Mouse (Mus musculus) left cerebral cortex, adult 18-20 months (tissue): ENCODE data around the gene Lin7c. TPM values are rescaled to one million over a fixed set of nuclear protein-coding genes. Genes with fewer than 3 reads are reported as not detected.

ENCODE experiments used
- DNase-seq, 2 experiments: peaks; one replicate each; pipeline ENCODE4 v3.0.0; 2021 to 2022; ENCODE audit warnings: low spot score in 2 of 2, mixed read lengths in 1 of 2
- total RNA-seq, 2 experiments: library from RNA; stranded (reverse); gene quantifications; 2 replicates each; pipeline ENCODE4 v1.2.3; 2021

Lin7c gene
- total RNA-seq, 2 experiments from 2014 or later = 75.0 to 78.3 TPM

DNA sequence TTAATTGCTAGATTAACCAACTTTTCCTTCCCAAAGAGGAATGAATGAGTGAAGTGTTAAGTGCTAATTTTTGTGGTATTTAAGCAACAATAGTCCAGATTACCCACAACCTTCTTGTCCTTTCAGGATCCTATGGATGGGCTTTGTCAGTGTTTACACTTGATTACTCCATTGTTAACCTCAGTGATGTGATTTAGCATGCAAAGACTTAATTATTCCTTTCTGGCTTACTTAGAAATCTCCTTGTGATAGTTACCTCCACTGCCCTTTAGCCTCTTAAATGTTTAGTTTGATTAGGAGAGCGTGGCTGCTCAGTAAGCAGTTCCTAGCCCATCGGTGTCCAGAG lies 45.7 kb downstream of the Lin7c start:
- no peak for DNase-seq

DNA sequence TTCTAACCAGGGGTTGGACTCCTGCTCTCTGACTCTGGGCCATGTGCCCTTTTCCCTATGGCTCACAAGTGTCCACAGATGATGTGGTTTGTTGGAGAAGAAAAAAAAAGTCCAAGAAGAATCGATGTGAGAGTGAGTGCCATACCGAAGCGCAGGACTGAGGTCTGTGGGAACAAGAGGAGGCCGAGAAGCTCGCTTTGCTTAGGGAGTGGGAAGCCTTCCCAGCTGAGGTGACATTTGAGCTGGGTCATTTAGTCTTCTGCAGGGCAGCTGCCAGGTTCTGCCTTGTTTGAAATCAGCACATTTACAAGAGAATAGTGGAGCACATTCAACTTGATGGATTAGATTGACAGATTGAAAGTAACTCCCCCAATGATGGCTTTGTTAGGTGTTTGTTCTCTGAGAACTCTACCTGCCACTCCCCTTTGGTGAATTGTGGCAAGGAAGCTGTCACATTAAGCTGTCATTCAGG lies 51.4 kb downstream of the Lin7c start:
- DNase-seq = no peak

DNA sequence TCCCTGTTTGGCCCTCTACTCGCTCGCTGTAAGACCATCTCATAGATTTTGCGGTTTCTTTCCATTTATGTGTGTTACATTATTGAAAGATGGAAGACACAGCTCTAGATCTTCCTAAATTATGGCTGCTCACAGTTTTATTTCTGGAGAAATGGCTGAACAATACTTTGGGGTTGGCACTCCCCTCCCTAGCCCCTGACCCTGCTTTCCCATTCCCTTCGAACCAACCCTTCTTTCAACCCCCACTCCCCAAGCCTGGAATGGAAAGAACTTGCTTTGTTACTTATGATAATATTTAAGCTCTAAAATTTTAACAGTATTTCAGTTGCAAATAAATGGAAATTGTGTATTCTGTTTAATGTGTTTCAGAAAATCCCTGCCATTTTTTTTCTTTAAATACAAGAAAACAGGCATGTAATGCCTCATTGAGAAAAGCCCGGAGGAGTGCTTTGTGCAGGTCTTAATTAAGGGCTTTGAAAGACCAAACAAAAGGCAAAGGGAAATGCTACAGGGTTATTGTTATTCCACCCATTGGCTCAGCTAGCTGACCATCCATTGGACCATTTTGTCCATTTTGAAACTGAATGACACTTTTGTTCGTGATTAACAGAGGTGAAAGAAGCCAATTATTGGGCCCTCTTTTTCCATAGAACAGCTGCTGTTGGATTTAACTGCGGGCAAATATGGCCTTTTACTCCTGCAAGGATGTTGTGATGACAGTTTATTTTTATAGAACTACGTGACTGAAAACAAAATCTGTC lies 52.3 kb downstream of the Lin7c start:
- no peak for DNase-seq

DNA sequence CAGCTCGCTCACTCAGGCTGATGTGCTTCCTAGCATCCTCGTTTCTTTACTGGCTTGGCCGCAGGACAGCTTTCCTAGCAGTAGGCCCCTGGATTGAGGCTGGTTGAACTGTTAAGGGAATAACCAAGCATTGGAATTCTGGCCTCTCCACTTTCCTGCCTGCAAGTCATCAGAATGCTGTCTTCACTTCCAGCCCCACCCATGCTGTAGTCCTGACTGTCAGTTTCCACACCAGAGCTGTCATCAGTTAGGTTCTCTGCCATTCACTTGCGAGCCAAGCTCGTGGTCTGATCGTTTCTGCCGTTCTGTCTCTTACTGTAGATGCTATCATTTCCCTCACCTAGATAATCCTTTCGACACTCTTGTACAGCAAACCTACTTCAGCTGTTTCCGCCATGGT lies 54.3 kb downstream of the Lin7c start:
- no peak for DNase-seq

DNA sequence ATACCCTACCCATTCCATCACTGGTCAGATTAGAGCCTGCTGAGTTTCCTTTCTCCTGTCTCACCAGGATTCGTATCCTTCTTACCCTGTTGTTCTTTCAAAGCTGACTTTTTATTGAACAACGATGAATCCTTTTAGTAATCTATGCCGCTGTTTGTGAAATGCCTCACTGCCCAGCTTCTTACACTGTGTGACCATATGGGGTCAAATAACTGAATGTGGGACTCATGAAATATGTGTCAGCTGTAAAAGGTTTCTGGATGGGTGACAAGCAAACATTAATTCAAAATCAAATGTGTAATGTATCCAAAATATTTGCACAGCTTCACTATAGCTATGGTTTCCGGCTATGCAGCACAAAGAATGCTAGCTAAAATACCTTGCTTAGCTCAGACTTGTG lies 54.9 kb downstream of the Lin7c start:
- DNase-seq = no peak

DNA sequence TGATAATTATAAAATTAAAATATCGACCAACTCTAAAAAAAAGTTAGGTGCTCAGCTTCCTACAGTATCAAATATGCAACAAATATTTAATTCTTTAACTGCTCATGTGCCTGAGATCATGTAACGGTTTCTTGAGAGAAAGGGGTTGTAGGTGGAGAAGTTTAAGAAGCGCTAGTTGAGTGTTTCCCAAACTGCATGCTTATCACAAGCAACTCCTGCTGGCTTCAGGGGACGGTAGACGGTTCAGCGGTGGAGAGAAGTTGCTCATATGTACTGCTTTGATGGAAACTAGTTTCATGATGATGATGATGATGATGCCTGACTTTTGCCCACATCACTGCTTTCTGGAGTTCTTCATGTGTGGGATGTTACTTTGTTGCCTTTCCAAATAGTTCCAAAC lies 55.8 kb downstream of the Lin7c start:
- no peak for DNase-seq

DNA sequence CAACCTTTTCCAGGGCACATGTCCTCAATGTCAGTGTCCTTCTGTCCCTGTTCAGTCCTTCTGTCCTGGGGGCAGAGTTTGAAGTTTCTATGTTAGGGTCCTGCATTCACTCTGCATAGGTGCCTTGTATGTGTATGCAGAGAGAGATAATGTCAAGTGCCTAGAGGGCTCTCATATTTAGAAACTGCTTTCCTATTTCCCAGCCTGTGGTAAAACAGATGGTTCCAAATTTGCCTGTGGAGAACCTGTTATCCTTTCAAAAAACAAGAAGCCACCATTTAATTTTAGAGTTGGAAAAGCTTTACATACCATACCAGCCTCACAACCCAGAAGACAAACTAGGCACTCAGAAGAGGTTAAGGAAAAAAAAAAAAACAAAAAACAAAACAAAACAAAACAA lies 58.9 kb downstream of the Lin7c start:
- no peak for DNase-seq

DNA sequence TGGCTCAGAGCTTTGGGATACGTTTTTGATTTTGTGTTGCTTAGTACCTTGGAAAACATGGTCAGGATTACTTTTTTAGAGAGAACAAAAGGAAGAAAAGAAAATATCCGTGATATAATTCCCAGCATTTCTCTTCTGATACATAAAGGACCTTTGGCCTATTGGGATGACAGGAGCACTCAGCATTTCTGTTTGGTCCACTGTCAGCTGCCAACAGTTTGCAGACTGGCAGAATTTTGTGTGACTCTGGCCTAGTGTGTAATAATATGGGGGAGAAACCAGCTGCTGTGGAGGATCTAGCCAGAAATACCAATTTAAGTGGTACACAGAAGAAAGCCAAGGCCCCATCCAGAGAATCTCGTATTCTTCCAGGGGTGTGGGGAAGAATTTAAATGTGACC lies 59.7 kb downstream of the Lin7c start:
- DNase-seq = no peak

Other genes with a start within 250 kb of the Lin7c start
- gene Bdnf, start 216.2 kb upstream of the Lin7c start, total RNA-seq = 10 to 100 TPM; 30.0 to 40.0 TPM
- gene Lgr4, start 26.8 kb downstream of the Lin7c start, total RNA-seq = 10 to 100 TPM; 24.9 to 26.6 TPM
- gene Ccdc34, start 127.0 kb downstream of the Lin7c start, total RNA-seq = 10 to 100 TPM; 11.0 to 11.6 TPM